Mouse (Mus musculus) neural tube, embryonic 11.5 days (tissue): ENCODE measurements at regions not wholly inside any gene's neighbourhood (a gene's known extent, or its start where the extent isn't known, plus 50 kb on each side); places are given as distances from the start of the nearest gene placed in this dataset.
"Not testable (repeated sequence)": the region's sequence is repeated elsewhere in the genome, so short reads cannot be mapped to it uniquely, and the experiment has no call there.

Experiments
- ATAC-seq: fragments of 200-750 bp; cut with Nextera tagmentation; 2 replicates; pipeline ENCODE4 v1.8.0; 2017; ENCODE audit warnings: moderate number of reproducible peaks, mild to moderate bottlenecking, moderate TSS enrichment, moderate library complexity; ENCODE audit not compliant: insufficient read depth, low FRiP score, low TSS enrichment
- DNase-seq: peaks from one replicate; pipeline ENCODE4 v3.0.0-alpha.2; 2015; ENCODE audit warnings: low spot score
- H3K27ac ChIP-seq: fragments of 300-500 bp; sonication (generic); 2 replicates; pipeline ENCODE4 v1.5.1; 2014; ENCODE audit warnings: low read depth, mild to moderate bottlenecking, low read length
- H3K27me3 ChIP-seq: fragments of 300-500 bp; sonication (generic); 2 replicates; pipeline ENCODE4 v1.6.1; 2014; ENCODE audit warnings: mild to moderate bottlenecking, low read length, mixed read lengths; ENCODE audit not compliant: control insufficient read depth, insufficient read depth
- H3K36me3 ChIP-seq: fragments of 300-500 bp; sonication (generic); 2 replicates; pipeline ENCODE4 v1.6.1; 2014; ENCODE audit warnings: mild to moderate bottlenecking, low read length, moderate library complexity, mixed read lengths; ENCODE audit not compliant: control insufficient read depth, insufficient read depth
- H3K4me1 ChIP-seq: fragments of 300-500 bp; sonication (generic); 2 replicates; pipeline ENCODE4 v1.6.1; 2014; ENCODE audit warnings: low read length, mixed read lengths; ENCODE audit not compliant: control insufficient read depth, insufficient read depth
- H3K4me2 ChIP-seq: fragments of 300-500 bp; sonication (generic); 2 replicates; pipeline ENCODE4 v1.6.1; 2014; ENCODE audit warnings: low read depth, mild to moderate bottlenecking, moderate library complexity
- H3K4me3 ChIP-seq: fragments of 300-500 bp; sonication (generic); 2 replicates; pipeline ENCODE4 v1.5.1; 2014; ENCODE audit warnings: low read depth, low read length
- H3K9ac ChIP-seq: fragments of 300-500 bp; sonication (generic); 2 replicates; pipeline ENCODE4 v1.6.1; 2014; ENCODE audit warnings: mild to moderate bottlenecking, low read length
- H3K9me3 ChIP-seq: fragments of 300-500 bp; sonication (generic); 2 replicates; pipeline ENCODE4 v1.6.1; 2016; ENCODE audit warnings: low read length; ENCODE audit not compliant: control insufficient read depth
- WGBS: fragments of 180-500 bp; shearing (Covaris S2); extraction: QIAGEN DNeasy Blood & Tissue Kit; methylation state at CpG from one replicate; pipeline ENCODE4 v1.1.7; 2014; 5-methylcytosine and 5-hydroxymethylcytosine counted together

DNA sequence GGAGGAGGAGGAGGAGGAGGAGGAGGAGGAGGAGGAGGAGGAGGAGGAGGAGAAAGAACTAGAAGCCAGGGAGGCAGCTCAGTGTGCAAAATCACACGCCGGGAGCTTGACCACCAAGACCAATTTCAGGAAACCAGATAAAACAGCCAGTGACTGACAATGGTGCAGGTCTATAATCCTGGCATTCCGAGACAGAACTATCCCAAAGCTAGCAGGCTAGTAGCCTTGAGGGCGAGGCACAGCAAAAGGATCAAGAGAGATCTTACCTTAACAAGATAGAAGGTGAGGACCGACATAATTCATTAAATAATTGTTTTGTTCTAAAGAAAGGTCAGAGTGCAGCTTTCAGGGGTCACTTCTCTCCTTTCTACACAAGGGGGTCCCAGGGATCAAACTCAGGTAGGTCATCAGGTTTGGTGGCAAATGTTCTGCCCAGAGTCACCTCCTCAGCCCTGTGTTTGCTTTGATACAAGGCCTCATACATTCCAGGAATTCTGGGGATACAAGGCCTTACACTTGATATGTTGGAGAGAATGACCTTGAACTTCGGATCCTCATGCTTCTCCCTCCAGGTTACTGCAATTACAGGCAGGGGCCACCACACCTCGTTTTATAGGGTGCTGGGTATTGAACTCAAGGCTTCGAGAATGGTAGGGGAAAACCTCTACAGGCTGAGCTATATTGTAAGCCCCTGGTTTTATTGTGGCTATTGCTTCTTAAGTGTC lies 54.2 kb upstream of the Jarid2 start:
- Histone ChIP-seq H3K36me3 (no peaks in the 10 kb centered on the region), H3K4me2 (no peak overlapping the region), H3K9ac (no peak overlapping the region), H3K4me1 (no peaks in the 10 kb centered on the region), H3K27ac (no peak overlapping the region), H3K9me3 (no peaks in the 10 kb centered on the region), H3K27me3 (peaks cover 5% of the 10 kb centered on the region; the same call in 1 of the 2 replicates), H3K4me3 (no peak overlapping the region)
- 61% methylated on average over 8 of the region's 8 CpGs for WGBS
- ATAC-seq (no peak), DNase-seq (no peak)

DNA sequence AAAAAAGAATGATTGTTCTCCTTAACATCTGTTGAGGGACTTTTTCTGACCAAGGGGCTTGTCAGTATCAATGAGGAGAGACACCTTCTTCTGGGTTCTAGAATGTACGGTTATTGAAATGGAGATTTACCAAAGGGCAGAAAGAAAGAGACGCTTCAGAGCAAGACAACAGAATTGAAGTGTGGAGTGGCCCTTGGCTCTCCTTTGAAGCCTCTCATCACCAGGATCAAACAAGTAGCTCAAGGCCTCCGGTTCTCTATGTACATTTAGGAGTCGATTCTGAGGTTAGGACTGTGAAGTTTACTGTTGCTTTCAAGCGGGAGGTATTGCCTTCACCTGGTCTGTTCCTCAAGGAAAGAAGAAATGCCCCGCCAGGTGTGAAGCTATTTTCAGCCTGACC lies 53.2 kb upstream of the Jarid2 start:
- no peak for DNase-seq
- Histone ChIP-seq H3K4me3 (no peak overlapping the region), H3K9ac (no peak overlapping the region), H3K9me3 (no peaks in the 10 kb centered on the region), H3K4me1 (no peaks in the 10 kb centered on the region), H3K36me3 (no peaks in the 10 kb centered on the region), H3K27ac (no peak overlapping the region), H3K27me3 (peaks cover 5% of the 10 kb centered on the region; the same call in 1 of the 2 replicates), H3K4me2 (no peak overlapping the region)
- 87% methylated on average over 6 of the region's 6 CpGs for WGBS
- ATAC-seq: no peak

DNA sequence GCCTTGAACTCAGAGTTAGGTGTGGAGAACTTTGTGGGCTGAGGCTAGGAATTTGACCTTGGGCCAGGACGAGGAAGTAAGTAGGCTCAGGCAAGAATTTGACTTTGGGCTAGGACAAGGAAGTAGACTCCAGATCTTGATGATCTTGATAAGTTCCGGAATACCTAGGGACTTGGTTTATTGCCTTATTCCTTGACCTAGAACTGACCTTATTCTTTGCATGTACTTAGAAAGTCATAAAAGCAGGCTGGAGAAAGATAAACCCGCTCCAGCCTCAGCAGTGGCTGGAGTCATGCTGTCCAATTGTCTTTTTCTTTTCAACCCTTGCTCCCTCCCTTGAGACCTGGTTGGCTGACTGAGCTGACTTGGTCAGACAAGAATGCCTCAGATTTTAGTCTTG lies 51.2 kb upstream of the Jarid2 start:
- no peak overlapping the region for H3K4me2 ChIP-seq
- 67% methylated on average over 3 of the region's 3 CpGs for WGBS
- no peak for ATAC-seq
- no peak for DNase-seq
- no peak overlapping the region for H3K27ac ChIP-seq
- H3K27me3 ChIP-seq: peaks cover 3% of the 10 kb centered on the region; the same call in 1 of the 2 replicates
- H3K36me3 ChIP-seq: no peaks in the 10 kb centered on the region
- H3K9ac ChIP-seq: no peak overlapping the region
- no peaks in the 10 kb centered on the region for H3K9me3 ChIP-seq
- H3K4me1 ChIP-seq: no peaks in the 10 kb centered on the region
- H3K4me3 ChIP-seq: no peak overlapping the region

DNA sequence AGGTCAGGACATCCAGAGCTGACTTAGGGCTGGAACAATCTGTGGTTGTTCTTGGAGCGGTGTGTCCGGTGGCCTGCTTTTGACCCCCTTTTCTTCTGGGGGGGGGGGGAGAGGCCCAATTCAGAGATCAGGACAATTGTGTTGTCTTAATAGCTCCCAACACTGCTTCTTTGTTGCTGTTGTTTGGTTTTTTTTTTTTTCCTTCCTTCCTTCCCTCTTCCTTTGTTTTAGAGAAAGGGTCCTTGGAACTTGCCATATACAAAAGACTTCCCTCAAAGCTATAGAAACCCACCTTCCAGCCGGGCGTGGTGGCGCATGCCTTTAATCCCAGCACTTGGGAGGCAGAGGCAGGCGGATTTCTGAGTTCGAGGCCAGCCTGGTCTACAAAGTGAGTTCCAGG lies 49.8 kb upstream of the Jarid2 start:
- H3K27ac ChIP-seq, DNase-seq, H3K27me3 ChIP-seq, H3K4me2 ChIP-seq, H3K9me3 ChIP-seq, H3K36me3 ChIP-seq, H3K4me1 ChIP-seq, H3K9ac ChIP-seq, ATAC-seq, H3K4me3 ChIP-seq: not testable (repeated sequence)
- WGBS: 87% methylated on average over 7 of the region's 7 CpGs
